9 mouse cellular contexts compared by ENCODE assay signal in the genomic region with DNA sequence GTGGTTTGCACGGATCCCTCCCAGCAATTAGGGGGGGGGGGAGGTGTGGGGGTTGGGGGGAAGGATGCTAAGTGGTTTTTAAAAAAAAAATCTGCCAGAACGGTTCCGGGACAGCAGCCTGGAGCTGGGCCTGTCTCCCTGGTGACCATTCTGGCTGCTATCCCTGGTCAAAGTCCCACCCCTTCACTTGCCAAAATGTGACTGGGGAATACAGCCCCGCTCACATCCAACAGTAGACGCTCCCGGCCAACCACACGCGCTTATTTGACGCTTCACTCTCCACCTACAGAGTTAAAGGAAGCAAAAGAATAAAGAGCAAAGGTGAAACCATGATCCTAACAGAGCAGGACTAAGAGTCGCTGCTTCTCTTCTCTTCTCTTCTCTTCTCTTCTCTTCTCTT. TPM values are rescaled to one million over a fixed set of nuclear protein-coding genes. Genes with fewer than 3 reads are reported as not detected.
DNase-seq lines count a peak whose midpoint lies in the region; ATAC-seq lines count a peak whose summit lies in the region.
"Had no signal": no experiment of that assay in that cellular context is flagged by ENCODE, and none has a peak within 500 bp of the region (broad histone marks: within the 10 kb centered on the region; RNA-seq: fewer than 3 reads in every experiment).

No protein-coding gene starts in this region.

- no peaks in the 10 kb centered on the region for H3K36me3 ChIP-seq in forebrain, embryonic 14.5 days (ENCODE audit: control insufficient read depth, insufficient read depth, low read length)
- no peaks in the 10 kb centered on the region for H3K36me3 ChIP-seq in forebrain, embryonic 13.5 days (ENCODE audit: poor library complexity, severe bottlenecking)
- H3K36me3 ChIP-seq in neural tube, embryonic 15.5 days = no peaks in the 10 kb centered on the region

- no peaks in the 10 kb centered on the region for H3K4me1 ChIP-seq in forebrain, embryonic 14.5 days (ENCODE audit: control insufficient read depth, insufficient read depth, low read length)
- H3K4me1 ChIP-seq in forebrain, embryonic 13.5 days = 0 out of 2 replicates have a peak, but pooled peaks cover 4% of the 10 kb centered on the region
- H3K4me1 ChIP-seq in neural tube, embryonic 15.5 days = 0 out of 2 replicates have a peak, but pooled peaks cover 2% of the 10 kb centered on the region
- H3K4me1 ChIP-seq: heart, embryonic 13.5 days had no signal

- H3K4me3 ChIP-seq in forebrain, embryonic 14.5 days (ENCODE audit: low read depth, low read length) = no peak overlapping the region
- no peak overlapping the region for H3K4me3 ChIP-seq in forebrain, embryonic 13.5 days
- H3K4me3 ChIP-seq in neural tube, embryonic 15.5 days (replicated peaks) = no peak overlapping the region
- H3K4me3 ChIP-seq: heart, embryonic 13.5 days had no signal

- H3K4me2 ChIP-seq in forebrain, embryonic 14.5 days (ENCODE audit: low read length) = no peak overlapping the region
- H3K4me2 ChIP-seq in forebrain, embryonic 13.5 days = no peak overlapping the region
- no peak overlapping the region for H3K4me2 ChIP-seq in neural tube, embryonic 15.5 days
- H3K4me2 ChIP-seq: heart, embryonic 13.5 days had no signal

- 23% methylated on average over 10 of the region's 10 CpGs for WGBS in forebrain, embryonic 14.5 days
- 23% methylated on average over 10 of the region's 10 CpGs for WGBS in forebrain, embryonic 13.5 days
- WGBS in neural tube, embryonic 15.5 days = 20% methylated on average over 10 of the region's 10 CpGs

- H3K27ac ChIP-seq in forebrain, embryonic 14.5 days (ENCODE audit: low read depth, low read length) = no peak overlapping the region
- H3K27ac ChIP-seq in forebrain, embryonic 13.5 days = no peak overlapping the region
- no peak overlapping the region for H3K27ac ChIP-seq in neural tube, embryonic 15.5 days (replicated peaks)
- H3K27ac ChIP-seq: heart, embryonic 13.5 days had no signal

- DNase-seq in forebrain, embryonic 14.5 days (ENCODE audit: low spot score) = peak; percentile 70
- peak; percentile 55 for DNase-seq in ovary, postnatal 14 days (ENCODE audit: low spot score)
- DNase-seq in ovary, adult 18-20 months (ENCODE audit: low spot score) = no peak
- no peak for DNase-seq in retina, embryonic 14.5 days (ENCODE audit: low spot score)
- no peak for DNase-seq in left cerebral cortex, adult 18-20 months (ENCODE audit: low spot score in 2 of 2)

- H3K9me3 ChIP-seq in forebrain, embryonic 14.5 days (replicated peaks; ENCODE audit: control insufficient read depth, low read length) = no peaks in the 10 kb centered on the region; the same call in 1 of the 2 replicates
- H3K9me3 ChIP-seq in forebrain, embryonic 13.5 days (replicated peaks) = no peaks in the 10 kb centered on the region; the same call in none of the 2 replicates
- 0 out of 2 replicates have a peak, but pooled peaks cover 5% of the 10 kb centered on the region for H3K9me3 ChIP-seq in neural tube, embryonic 15.5 days (replicated peaks)

- no peaks in the 10 kb centered on the region for H3K27me3 ChIP-seq in forebrain, embryonic 14.5 days (replicated peaks; ENCODE audit: control insufficient read depth, insufficient read depth, low read length)
- H3K27me3 ChIP-seq in forebrain, embryonic 13.5 days = no peaks in the 10 kb centered on the region
- no peaks in the 10 kb centered on the region for H3K27me3 ChIP-seq in neural tube, embryonic 15.5 days (replicated peaks)
- H3K27me3 ChIP-seq: heart, embryonic 13.5 days had no signal

- no peak overlapping the region for H3K9ac ChIP-seq in forebrain, embryonic 14.5 days (ENCODE audit: low read length)
- no peak overlapping the region for H3K9ac ChIP-seq in forebrain, embryonic 13.5 days
- H3K9ac ChIP-seq in neural tube, embryonic 15.5 days (replicated peaks) = no peak overlapping the region
- H3K9ac ChIP-seq: heart, embryonic 13.5 days had no signal

- peak; percentile 66; the same call in 1 of the 2 replicates for ATAC-seq in forebrain, embryonic 14.5 days
- ATAC-seq in forebrain, embryonic 13.5 days = no peak
- peak; percentile 36 to 49; a peak in 2 of 4 replicates for ATAC-seq in hematopoietic stem cell, adult 5-6 weeks (replicated peaks in 1 of 2; ENCODE audit: insufficient read depth in 1 of 2, low FRiP score in 2 of 2, low TSS enrichment in 1 of 2, low read depth in 1 of 2, poor library complexity in 2 of 2, severe bottlenecking in 2 of 2)
- ATAC-seq in neural tube, embryonic 15.5 days (ENCODE audit: low FRiP score) = peak; percentile 57; the same call in 1 of the 2 replicates

RNA-seq across cellular contexts. Expression of a gene that starts 42.8 kb away (rescaled TPM):
- polyA plus RNA-seq in forebrain, embryonic 14.5 days (2014; fragmentation: Nextera tagmentation; extraction: Ambion mirVana) = 8.4 TPM in 1 of 2 replicates, not detected in the other
- 3.5 and 10.1 TPM in 2 replicates for polyA plus RNA-seq in forebrain, embryonic 13.5 days (2015; fragmentation: Nextera tagmentation; extraction: Ambion mirVana)
- total RNA-seq in hematopoietic stem cell, adult 5-6 weeks (2017) = 0.30 TPM in 1 of 2 replicates, not detected in the other
- polyA plus RNA-seq in neural tube, embryonic 15.5 days (2015; fragmentation: Nextera tagmentation; extraction: Ambion mirVana) = 3.4 and 5.4 TPM in 2 replicates
- total RNA-seq in left cerebral cortex, adult 18-20 months (2021) = 10 to 100 TPM; 31.6 to 40.1 TPM

Comparison
In these comparisons a context has a peak if more than half of its experiments do, and no peak if none do; other contexts are left out.
1. DNase-seq: peak in forebrain, embryonic 14.5 days (single experiment) and ovary, postnatal 14 days (single experiment); none in ovary, adult 18-20 months (single experiment), retina, embryonic 14.5 days (single experiment) and left cerebral cortex, adult 18-20 months (0 of 2).